Mouse (Mus musculus) small intestine, adult 2 months (tissue): ENCODE measurements around the gene Tnfaip6. TPM values are rescaled to one million over a fixed set of nuclear protein-coding genes. Genes with fewer than 3 reads are reported as not detected.

Experiments used
- H3K27ac ChIP-seq: fragments of 200-500 bp; 2 replicates; pipeline ENCODE4 v1.5.1; 2012; ENCODE audit warnings: low read depth, low read length, control low read depth, inconsistent platforms; ENCODE audit not compliant: insufficient read depth
- H3K27me3 ChIP-seq: fragments of 200-500 bp; 2 replicates; pipeline ENCODE4 v1.6.1; 2012; ENCODE audit warnings: mild to moderate bottlenecking, moderate library complexity, low read length, inconsistent platforms; ENCODE audit not compliant: control insufficient read depth, insufficient read depth
- H3K36me3 ChIP-seq: fragments of 200-500 bp; 2 replicates; pipeline ENCODE4 v1.6.1; 2012; ENCODE audit warnings: mild to moderate bottlenecking, low read length, control low read depth, inconsistent platforms; ENCODE audit not compliant: control insufficient read depth, insufficient read depth
- H3K4me1 ChIP-seq: fragments of 200-500 bp; 2 replicates; pipeline ENCODE4 v1.6.1; 2012; ENCODE audit warnings: low read length, inconsistent platforms, mixed read lengths; ENCODE audit not compliant: control insufficient read depth, insufficient read depth, insufficient read length
- H3K4me3 ChIP-seq: fragments of 200-500 bp; 2 replicates; pipeline ENCODE4 v1.5.1; 2012; ENCODE audit warnings: low read depth, mild to moderate bottlenecking, control low read depth, inconsistent platforms, low read length, moderate library complexity
- CTCF ChIP-seq: fragments of 200-500 bp; IDR thresholded peaks from 2 replicates; pipeline ENCODE4 v1.5.1; 2012; ENCODE audit warnings: low read depth, mild to moderate bottlenecking, control low read depth, inconsistent platforms, low read length, moderate library complexity, mixed read lengths; ENCODE audit not compliant: insufficient replicate concordance, insufficient read length; ENCODE audit errors: extremely low read depth
- POLR2A ChIP-seq: fragments of 200-500 bp; IDR thresholded peaks from 2 replicates; pipeline ENCODE4 v1.6.1; 2012; ENCODE audit warnings: low read depth, mild to moderate bottlenecking, control low read depth, inconsistent platforms, low read length, moderate library complexity
- WGBS: fragments of 180-500 bp; shearing (Covaris S2); methylation state at CpG from one replicate; pipeline ENCODE4 v1.1.7; 2018; 5-methylcytosine and 5-hydroxymethylcytosine counted together
- polyA plus RNA-seq: library from polyadenylated mRNA; depleted of rRNA; stranded (reverse); fragments of >200 nt; gene quantifications from 2 replicates; pipeline ENCODE4 v1.2.3, GENCODE M21; 2012

The Tnfaip6 gene
- polyA plus RNA-seq, 1 experiment, result 0.23 TPM

GRCm38 (mm10) chr2:52050823-52051222 lies 13.0 kb downstream of the Tnfaip6 start:
- H3K27ac ChIP-seq, result no peak overlapping the region
- no peaks in the 10 kb centered on the region for H3K27me3 ChIP-seq
- 51% methylated on average over 11 of the region's 11 CpGs for WGBS
- no peaks in the 10 kb centered on the region for H3K4me1 ChIP-seq
- no peaks in the 10 kb centered on the region for H3K36me3 ChIP-seq
- TF ChIP-seq CTCF, result no peak
- no peak for TF ChIP-seq POLR2A
- no peak overlapping the region for H3K4me3 ChIP-seq

GRCm38 (mm10) chr2:52052335-52052734 lies 14.5 kb downstream of the Tnfaip6 start:
- no peaks in the 10 kb centered on the region for H3K36me3 ChIP-seq
- no peak overlapping the region for H3K27ac ChIP-seq
- H3K27me3 ChIP-seq, result no peaks in the 10 kb centered on the region
- H3K4me3 ChIP-seq, result no peak overlapping the region
- TF ChIP-seq POLR2A (no peak), CTCF (no peak)
- no peaks in the 10 kb centered on the region for H3K4me1 ChIP-seq
- WGBS, result 90% methylated on average over 4 of the region's 4 CpGs

GRCm38 (mm10) chr2:52053502-52053901 lies 15.7 kb downstream of the Tnfaip6 start:
- WGBS, result 20% methylated on average over 5 of the region's 5 CpGs
- H3K36me3 ChIP-seq, result no peaks in the 10 kb centered on the region
- no peak overlapping the region for H3K27ac ChIP-seq
- H3K4me3 ChIP-seq, result no peak overlapping the region
- TF ChIP-seq POLR2A (no peak), CTCF (no peak)
- no peaks in the 10 kb centered on the region for H3K27me3 ChIP-seq
- no peaks in the 10 kb centered on the region for H3K4me1 ChIP-seq

GRCm38 (mm10) chr2:52055616-52056015 lies 17.8 kb downstream of the Tnfaip6 start:
- Histone ChIP-seq H3K4me1 (no peaks in the 10 kb centered on the region), H3K27me3 (no peaks in the 10 kb centered on the region), H3K4me3 (no peak overlapping the region), H3K27ac (no peak overlapping the region), H3K36me3 (no peaks in the 10 kb centered on the region)
- TF ChIP-seq POLR2A, result no peak
- TF ChIP-seq CTCF, result no peak
- 71% methylated on average over 4 of the region's 4 CpGs for WGBS

- WGBS, result 60% methylated on average over 1 of the region's 1 CpGs
- no peaks in the 10 kb centered on the region for H3K36me3 ChIP-seq
- no peak overlapping the region for H3K4me3 ChIP-seq
- no peaks in the 10 kb centered on the region for H3K4me1 ChIP-seq
- H3K27ac ChIP-seq, result no peak overlapping the region
- TF ChIP-seq POLR2A, result no peak
- no peak for TF ChIP-seq CTCF
- no peaks in the 10 kb centered on the region for H3K27me3 ChIP-seq
Observed at GRCm38 (mm10) chr2:52057099-52057498, 19.3 kb downstream of the Tnfaip6 start.

- Histone ChIP-seq H3K4me3 (no peak overlapping the region), H3K36me3 (no peaks in the 10 kb centered on the region), H3K27ac (no peak overlapping the region), H3K4me1 (no peaks in the 10 kb centered on the region), H3K27me3 (no peaks in the 10 kb centered on the region)
- TF ChIP-seq CTCF (no peak), POLR2A (no peak)
Observed at GRCm38 (mm10) chr2:52057681-52058080, 19.9 kb downstream of the Tnfaip6 start.

- Histone ChIP-seq H3K4me1 (no peaks in the 10 kb centered on the region), H3K4me3 (no peak overlapping the region), H3K27ac (no peak overlapping the region), H3K27me3 (no peaks in the 10 kb centered on the region), H3K36me3 (no peaks in the 10 kb centered on the region)
- 82% methylated on average over 1 of the region's 1 CpGs for WGBS
- TF ChIP-seq POLR2A (no peak), CTCF (no peak)
Observed at GRCm38 (mm10) chr2:52068641-52069040, 30.8 kb downstream of the Tnfaip6 start.

- H3K27me3 ChIP-seq, result no peaks in the 10 kb centered on the region
Observed at GRCm38 (mm10) chr2:52070816-52071215, 33.0 kb downstream of the Tnfaip6 start.

More at GRCm38 (mm10) chr2:52070816-52071215, 33.0 kb downstream of the Tnfaip6 start:
- Histone ChIP-seq H3K27ac (no peak overlapping the region), H3K36me3 (no peaks in the 10 kb centered on the region), H3K4me1 (no peaks in the 10 kb centered on the region), H3K4me3 (no peak overlapping the region)
- TF ChIP-seq POLR2A (no peak), CTCF (no peak)
- WGBS, result 89% methylated on average over 5 of the region's 5 CpGs
